Mouse (Mus musculus): ENCODE results near the gene Dkk2.

DNA sequence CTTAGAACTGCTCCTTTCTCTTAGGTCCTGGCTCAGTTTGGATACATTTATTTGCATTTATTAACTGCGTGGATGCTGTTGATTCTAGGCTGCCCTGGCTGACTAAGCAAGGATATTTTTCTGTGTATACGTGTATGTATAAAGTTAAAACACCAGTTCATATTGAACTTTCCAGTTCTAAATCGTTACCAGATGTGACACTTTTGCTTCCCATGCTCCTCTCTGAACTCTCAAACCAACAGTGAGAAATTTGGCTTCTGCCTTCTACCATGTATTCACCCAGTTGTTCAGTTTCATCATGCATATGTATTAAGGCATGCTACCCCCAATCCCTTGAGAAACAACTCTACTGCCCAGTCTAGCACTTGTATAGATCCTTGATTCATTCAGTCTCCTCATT lies 45.0 kb upstream of the Dkk2 start:
- TF ChIP-seq CTCF (IDR thresholded peaks at IDR 0.05; ENCODE audit: low read depth, low read length): no peak
- TF ChIP-seq POLR2A (IDR thresholded peaks at IDR 0.05; ENCODE audit: extremely low read depth, insufficient read depth, low read length): no peak
